ENCODE assay signal across 22 mouse cellular contexts in genomic region chr12:24879613-24880029, GRCm38 (mm10). TPM values are rescaled to one million over a fixed set of nuclear protein-coding genes. Genes with fewer than 3 reads are reported as not detected.
A peak's percentile ranks its signal among the peaks of the same experiment; 100 is the strongest.
DNase-seq lines count a peak whose midpoint lies in the region; ATAC-seq and TF ChIP-seq lines count a peak whose summit lies in the region.
"Had no signal": no experiment of that assay in that cellular context is flagged by ENCODE, and none has a peak within 500 bp of the region (broad histone marks: within the 10 kb centered on the region; RNA-seq: fewer than 3 reads in every experiment).

No protein-coding gene starts in this region.

- no peak for TF ChIP-seq CTCF in stomach, postnatal 0 days (IDR thresholded peaks at IDR 0.05; ENCODE audit: low read depth)

- H3K4me1 ChIP-seq in stomach, embryonic 15.5 days = peaks cover 12% of the 10 kb centered on the region
- peaks cover 4% of the 10 kb centered on the region for H3K4me1 ChIP-seq in stomach, postnatal 0 days (replicated peaks; ENCODE audit: control insufficient read depth, insufficient read depth)
- H3K4me1 ChIP-seq in liver, embryonic 13.5 days (replicated peaks) = peaks cover 89% of the 10 kb centered on the region
- H3K4me1 ChIP-seq in embryonic facial prominence, embryonic 10.5 days = peaks cover 33% of the 10 kb centered on the region

- no peak overlapping the region for H3K9ac ChIP-seq in stomach, embryonic 15.5 days
- H3K9ac ChIP-seq in stomach, postnatal 0 days (ENCODE audit: low read length) = no peak overlapping the region
- H3K9ac ChIP-seq in liver, embryonic 13.5 days = peak overlapping the region; percentile 65
- H3K9ac ChIP-seq: embryonic facial prominence, embryonic 15.5 days; forebrain, embryonic 15.5 days; neural tube, embryonic 12.5 days had no signal

- ATAC-seq in stomach, embryonic 15.5 days (ENCODE audit: insufficient read depth, low FRiP score, low read depth) = peak; percentile 68; the same call in 1 of the 2 replicates
- no peak for ATAC-seq in stomach, postnatal 0 days (ENCODE audit: low FRiP score, low TSS enrichment)
- ATAC-seq in common myeloid progenitor, adult 5-6 weeks (replicated peaks; ENCODE audit: low read depth, poor library complexity, severe bottlenecking) = peak; percentile 39; the same call in 1 of the 2 replicates
- ATAC-seq in liver, embryonic 13.5 days (ENCODE audit: low read depth) = peak; percentile 88
- ATAC-seq: CD4-positive, CD25-positive, alpha-beta regulatory T cell, adult 4 months; forebrain, embryonic 15.5 days; hindbrain, postnatal 0 days had no signal

- H3K27ac ChIP-seq in stomach, embryonic 15.5 days = no peak overlapping the region
- H3K27ac ChIP-seq in stomach, postnatal 0 days (replicated peaks) = no peak overlapping the region
- peak overlapping the region; percentile 95 for H3K27ac ChIP-seq in liver, embryonic 13.5 days
- no peak overlapping the region for H3K27ac ChIP-seq in embryonic facial prominence, embryonic 10.5 days (replicated peaks)
- H3K27ac ChIP-seq: embryonic facial prominence, embryonic 15.5 days; forebrain, embryonic 15.5 days; hindbrain, postnatal 0 days; neural tube, embryonic 12.5 days had no signal

- H3K9me3 ChIP-seq in stomach, embryonic 15.5 days = no peaks in the 10 kb centered on the region
- H3K9me3 ChIP-seq in stomach, postnatal 0 days (ENCODE audit: control insufficient read depth, low read length) = no peaks in the 10 kb centered on the region
- H3K9me3 ChIP-seq in liver, embryonic 13.5 days (replicated peaks) = no peaks in the 10 kb centered on the region
- no peaks in the 10 kb centered on the region for H3K9me3 ChIP-seq in embryonic facial prominence, embryonic 10.5 days
- H3K9me3 ChIP-seq: embryonic facial prominence, embryonic 15.5 days; forebrain, embryonic 15.5 days; midbrain, embryonic 10.5 days; neural tube, embryonic 12.5 days had no signal

- TF ChIP-seq EP300 in stomach, postnatal 0 days (optimal IDR thresholded peaks at IDR 0.05) = no peak

- no peaks in the 10 kb centered on the region for H3K27me3 ChIP-seq in stomach, embryonic 15.5 days (replicated peaks)
- no peaks in the 10 kb centered on the region for H3K27me3 ChIP-seq in stomach, postnatal 0 days (ENCODE audit: control insufficient read depth, insufficient read depth, low read length)
- H3K27me3 ChIP-seq in liver, embryonic 13.5 days = no peaks in the 10 kb centered on the region
- no peaks in the 10 kb centered on the region for H3K27me3 ChIP-seq in embryonic facial prominence, embryonic 10.5 days (replicated peaks; ENCODE audit: low read depth, poor library complexity, severe bottlenecking)
- H3K27me3 ChIP-seq: embryonic facial prominence, embryonic 15.5 days; forebrain, embryonic 15.5 days; neural tube, embryonic 12.5 days had no signal

- H3K36me3 ChIP-seq in stomach, embryonic 15.5 days = no peaks in the 10 kb centered on the region
- no peaks in the 10 kb centered on the region for H3K36me3 ChIP-seq in stomach, postnatal 0 days (ENCODE audit: control insufficient read depth, insufficient read depth, low read length)
- no peaks in the 10 kb centered on the region for H3K36me3 ChIP-seq in liver, embryonic 13.5 days
- H3K36me3 ChIP-seq in embryonic facial prominence, embryonic 10.5 days (replicated peaks) = peaks cover 25% of the 10 kb centered on the region

- no peak overlapping the region for H3K4me2 ChIP-seq in stomach, embryonic 15.5 days
- H3K4me2 ChIP-seq in stomach, postnatal 0 days (replicated peaks; ENCODE audit: low read depth) = no peak overlapping the region
- peak overlapping the region; percentile 53 for H3K4me2 ChIP-seq in liver, embryonic 13.5 days
- H3K4me2 ChIP-seq: embryonic facial prominence, embryonic 15.5 days; forebrain, embryonic 15.5 days; neural tube, embryonic 12.5 days had no signal

- no peak for DNase-seq in stomach, postnatal 0 days (ENCODE audit: low spot score)
- peak; percentile 63 for DNase-seq in liver, embryonic 13.5 days
- DNase-seq in B cell, adult 2 months = no peak
- DNase-seq in retina, embryonic 14.5 days (ENCODE audit: low spot score) = no peak
- no peak for DNase-seq in embryonic facial prominence, embryonic 10.5 days (ENCODE audit: low spot score)
- DNase-seq: adrenal gland, adult 2 months; cerebellum, adult 8-10 months; heart, postnatal 36 days; kidney, adult 9 months; kidney, postnatal 4 days; layer of hippocampus, postnatal 36 days; lung, postnatal 14 days; thymus, postnatal 14 days had no signal

- WGBS in stomach, embryonic 15.5 days = 63% methylated on average over 10 of the region's 10 CpGs
- WGBS in stomach, postnatal 0 days = 69% methylated on average over 10 of the region's 10 CpGs
- 20% methylated on average over 10 of the region's 10 CpGs for WGBS in liver, embryonic 13.5 days (ENCODE audit: insufficient replicate concordance)
- 82% methylated on average over 10 of the region's 10 CpGs for WGBS in embryonic facial prominence, embryonic 10.5 days

- no peak overlapping the region for H3K4me3 ChIP-seq in stomach, embryonic 15.5 days (replicated peaks)
- no peak overlapping the region for H3K4me3 ChIP-seq in stomach, postnatal 0 days (ENCODE audit: low read depth, low read length)
- H3K4me3 ChIP-seq in liver, embryonic 13.5 days (replicated peaks) = peak overlapping the region; percentile 22; the same call in 1 of the 2 replicates
- H3K4me3 ChIP-seq in embryonic facial prominence, embryonic 10.5 days = no peak overlapping the region
- H3K4me3 ChIP-seq: embryonic facial prominence, embryonic 15.5 days; forebrain, embryonic 15.5 days; midbrain, embryonic 10.5 days; neural tube, embryonic 12.5 days had no signal

RNA-seq across cellular contexts. Expression of gene Mboat2, which starts 48.9 kb away (rescaled TPM):
- 40.3 and 42.6 TPM in 2 replicates for polyA plus RNA-seq in stomach, embryonic 15.5 days (2015; fragmentation: Nextera tagmentation; extraction: Ambion mirVana)
- polyA plus RNA-seq in stomach, postnatal 0 days (2015; fragmentation: Nextera tagmentation; extraction: Ambion mirVana) = 91.8 and 96.2 TPM in 2 replicates
- total RNA-seq in common myeloid progenitor, adult 5-6 weeks (2017) = 8.0 and 9.0 TPM in 2 replicates
- polyA plus RNA-seq in liver, embryonic 13.5 days (2015; fragmentation: Nextera tagmentation; extraction: Ambion mirVana) = 5.3 and 5.9 TPM in 2 replicates
- 45.0 and 45.7 TPM in 2 replicates for polyA plus RNA-seq in embryonic facial prominence, embryonic 10.5 days (2016; fragmentation: Nextera tagmentation; extraction: Ambion mirVana)
- polyA plus RNA-seq: liver, adult 2 months had no signal
